ENCODE assay signal across 9 mouse cellular contexts in the genomic region with DNA sequence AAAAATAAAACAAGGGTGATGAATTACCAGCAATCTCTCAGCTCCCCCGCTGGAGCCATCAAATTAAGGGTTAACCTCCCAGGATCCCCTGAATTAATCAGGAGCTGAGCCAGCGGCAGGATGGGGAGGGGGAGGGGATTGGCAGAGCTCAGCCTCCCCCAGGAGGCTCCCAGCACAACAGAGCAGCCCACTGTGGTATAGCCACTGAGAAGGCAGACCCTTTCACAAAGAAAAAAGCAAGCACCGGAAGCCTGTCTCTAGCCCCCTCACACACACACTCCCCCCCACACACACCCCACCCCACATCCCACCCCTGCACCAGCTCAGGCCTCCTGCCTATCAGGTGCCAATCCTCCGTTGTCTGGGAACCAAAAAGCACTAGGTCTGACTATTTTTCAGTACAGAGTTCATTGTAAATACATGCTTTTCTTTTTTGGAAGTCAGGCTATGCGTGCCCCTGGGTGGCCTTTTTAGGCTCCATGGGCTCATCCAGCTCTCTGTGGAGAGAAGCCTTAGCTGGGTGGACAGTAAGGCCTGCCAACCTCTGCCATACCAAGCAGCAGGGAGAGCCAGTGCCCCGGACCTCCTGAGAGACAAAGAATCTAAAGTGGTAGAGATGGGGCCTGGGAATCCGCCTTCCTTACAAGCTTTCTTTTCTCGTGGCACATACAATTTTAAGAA.
DNase-seq lines count a peak whose midpoint lies in the region; ATAC-seq and TF ChIP-seq lines count a peak whose summit lies in the region.
"Had no signal": no experiment of that assay in that cellular context is flagged by ENCODE, and none has a peak within 500 bp of the region (broad histone marks: within the 10 kb centered on the region; RNA-seq: fewer than 3 reads in every experiment).

No protein-coding gene starts in this region.

- WGBS in heart, embryonic 12.5 days: 25% methylated on average over 8 of the region's 8 CpGs
- WGBS in forebrain, postnatal 0 days: 10% methylated on average over 8 of the region's 8 CpGs
- WGBS in midbrain, embryonic 14.5 days: 3% methylated on average over 8 of the region's 8 CpGs

- ATAC-seq in heart, embryonic 12.5 days (ENCODE audit: insufficient number of reproducible peaks, low FRiP score): 0 out of 2 replicates have a peak, but pooled peaks have one; percentile 42
- peak; percentile 95 for ATAC-seq in forebrain, postnatal 0 days
- ATAC-seq in midbrain, embryonic 14.5 days (ENCODE audit: low FRiP score, low TSS enrichment): peak; percentile 94

- peaks cover 15% of the 10 kb centered on the region for H3K4me1 ChIP-seq in heart, embryonic 12.5 days (replicated peaks)
- peaks cover 16% of the 10 kb centered on the region; the same call in 1 of the 2 replicates for H3K4me1 ChIP-seq in forebrain, postnatal 0 days (ENCODE audit: insufficient read depth)
- H3K4me1 ChIP-seq in midbrain, embryonic 14.5 days (ENCODE audit: control insufficient read depth, insufficient read depth, low read length): peaks cover 44% of the 10 kb centered on the region

- H3K4me3 ChIP-seq in heart, embryonic 12.5 days: no peak overlapping the region
- H3K4me3 ChIP-seq in forebrain, postnatal 0 days (ENCODE audit: low read depth, low read length): no peak overlapping the region
- no peak overlapping the region for H3K4me3 ChIP-seq in midbrain, embryonic 14.5 days (replicated peaks; ENCODE audit: low read depth, low read length)
- H3K4me3 ChIP-seq: left cerebral cortex, adult 2 months had no signal

- no peak for DNase-seq in heart, postnatal 36 days
- peak; percentile 32 for DNase-seq in embryo, embryonic 10 days (ENCODE audit: low spot score)
- DNase-seq in forebrain, postnatal 0 days: peak; percentile 69
- DNase-seq in midbrain, embryonic 14.5 days: peak; percentile 91
- DNase-seq in lung, postnatal 25 days (ENCODE audit: low spot score): no peak
- DNase-seq in adrenal gland, adult (ENCODE audit: inconsistent age in 2 of 2, low spot score in 1 of 2): no peak
- DNase-seq in thymus, adult 18-20 months: no peak

- intact Hi-C loops in heart, postnatal 36 days (cut with DNase I): no loop called here

- no peak overlapping the region; the same call in 1 of the 2 replicates for H3K9ac ChIP-seq in heart, embryonic 12.5 days
- H3K9ac ChIP-seq in forebrain, postnatal 0 days: no peak overlapping the region
- no peak overlapping the region; the same call in 1 of the 2 replicates for H3K9ac ChIP-seq in midbrain, embryonic 14.5 days (replicated peaks; ENCODE audit: low read length)

- H3K4me2 ChIP-seq in heart, embryonic 12.5 days: no peak overlapping the region
- H3K4me2 ChIP-seq in forebrain, postnatal 0 days (ENCODE audit: low read depth): no peak overlapping the region
- no peak overlapping the region for H3K4me2 ChIP-seq in midbrain, embryonic 14.5 days (ENCODE audit: low read length)

- H3K27ac ChIP-seq in heart, embryonic 12.5 days (ENCODE audit: poor library complexity, severe bottlenecking): no peak overlapping the region
- peak overlapping the region; percentile 66 for H3K27ac ChIP-seq in forebrain, postnatal 0 days (ENCODE audit: low read depth, low read length)
- H3K27ac ChIP-seq in midbrain, embryonic 14.5 days (replicated peaks; ENCODE audit: low read depth, low read length): peak overlapping the region; percentile 85
- H3K27ac ChIP-seq: left cerebral cortex, adult 2 months had no signal

- no peaks in the 10 kb centered on the region for H3K9me3 ChIP-seq in heart, embryonic 12.5 days (replicated peaks)
- no peaks in the 10 kb centered on the region for H3K9me3 ChIP-seq in forebrain, postnatal 0 days (ENCODE audit: low read length)
- no peaks in the 10 kb centered on the region for H3K9me3 ChIP-seq in midbrain, embryonic 14.5 days (ENCODE audit: control insufficient read depth, low read length)

- no peaks in the 10 kb centered on the region for H3K27me3 ChIP-seq in heart, embryonic 12.5 days (replicated peaks)
- no peaks in the 10 kb centered on the region for H3K27me3 ChIP-seq in forebrain, postnatal 0 days (ENCODE audit: insufficient read depth, low read length)
- no peaks in the 10 kb centered on the region for H3K27me3 ChIP-seq in midbrain, embryonic 14.5 days (ENCODE audit: control insufficient read depth, insufficient read depth, low read length)

- no peaks in the 10 kb centered on the region for H3K36me3 ChIP-seq in heart, embryonic 12.5 days
- H3K36me3 ChIP-seq in forebrain, postnatal 0 days (ENCODE audit: insufficient read depth): no peaks in the 10 kb centered on the region
- H3K36me3 ChIP-seq in midbrain, embryonic 14.5 days (ENCODE audit: control insufficient read depth, insufficient read depth, low read length): no peaks in the 10 kb centered on the region

- TF ChIP-seq CTCF in forebrain, postnatal 0 days (IDR thresholded peaks at IDR 0.05; ENCODE audit: low read depth): no peak

Comparison
In these comparisons a context has a peak if more than half of its experiments do, and no peak if none do; other contexts are left out.
1. ATAC-seq: peak in every context shown above with its lines; median percentile 95 in forebrain, postnatal 0 days; 94 in midbrain, embryonic 14.5 days; 42 in heart, embryonic 12.5 days.
2. DNase-seq: peak in embryo, embryonic 10 days (single experiment), forebrain, postnatal 0 days (single experiment) and midbrain, embryonic 14.5 days (single experiment); none in heart, postnatal 36 days (0 of 2), lung, postnatal 25 days (single experiment), adrenal gland, adult (0 of 2) and thymus, adult 18-20 months (0 of 2).